Mouse (Mus musculus) frontal cortex, postnatal 36 days (tissue): ENCODE data around the gene Dnase1l3.

Source experiments
- DNase-seq, 2 experiments: peaks; one replicate each; pipeline ENCODE4 v3.0.0; 2022; ENCODE audit warnings: low spot score in 2 of 2

Gene Dnase1l3

GRCm38 (mm10) chr14:7937052-7937630 is 57.2 kb downstream of the Dnase1l3 start:
- DNase-seq = peak in 1 of 2 experiments; percentile 48

- no peak for DNase-seq
Measured at GRCm38 (mm10) chr14:7934166-7934565, 60.2 kb downstream of the Dnase1l3 start.

- DNase-seq = no peak
Measured at GRCm38 (mm10) chr14:7932151-7932550, 62.2 kb downstream of the Dnase1l3 start.

GRCm38 (mm10) chr14:7929029-7929428 is 65.3 kb downstream of the Dnase1l3 start:
- no peak for DNase-seq

DNA sequence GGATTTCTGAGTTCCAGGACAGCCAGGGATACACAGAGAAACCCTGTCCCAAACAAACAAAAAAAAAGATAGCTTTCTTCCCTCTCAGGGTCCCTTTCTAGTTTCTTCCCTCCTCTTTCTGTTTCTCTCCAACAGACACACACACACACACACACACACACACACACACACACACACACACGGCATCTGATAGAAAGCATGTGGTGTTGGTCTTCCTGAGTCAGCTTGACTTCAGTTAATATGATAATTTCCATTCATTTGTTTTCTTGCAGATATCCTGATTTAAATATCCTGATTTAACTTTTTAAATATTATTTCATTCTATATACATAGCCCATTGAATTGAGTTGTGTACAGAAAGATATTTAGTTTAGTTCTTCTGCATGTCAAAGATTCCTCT is 66.0 kb downstream of the Dnase1l3 start:
- no peak for DNase-seq

DNA sequence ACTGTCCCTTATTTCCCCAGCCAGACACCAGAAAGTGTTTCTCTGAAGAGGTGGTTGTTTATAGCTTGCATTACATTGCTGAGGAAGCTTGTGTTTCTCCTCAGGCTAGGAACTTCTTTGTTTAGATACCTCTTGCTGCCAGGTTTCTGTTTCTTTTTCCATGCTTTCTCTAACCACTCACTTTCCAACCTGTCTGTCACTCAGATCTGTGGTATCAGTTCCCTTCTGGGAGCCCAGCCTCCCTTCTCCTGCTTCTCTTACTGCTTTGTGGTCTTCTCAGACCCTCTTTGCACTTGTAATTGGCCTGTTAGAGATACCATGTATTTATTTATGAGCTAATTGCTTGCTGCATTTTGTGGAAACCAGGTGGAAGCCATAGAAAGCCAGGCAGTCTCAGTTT is 70.7 kb downstream of the Dnase1l3 start:
- no peak for DNase-seq

GRCm38 (mm10) chr14:7921459-7921858 is 72.9 kb downstream of the Dnase1l3 start:
- no peak for DNase-seq

DNA sequence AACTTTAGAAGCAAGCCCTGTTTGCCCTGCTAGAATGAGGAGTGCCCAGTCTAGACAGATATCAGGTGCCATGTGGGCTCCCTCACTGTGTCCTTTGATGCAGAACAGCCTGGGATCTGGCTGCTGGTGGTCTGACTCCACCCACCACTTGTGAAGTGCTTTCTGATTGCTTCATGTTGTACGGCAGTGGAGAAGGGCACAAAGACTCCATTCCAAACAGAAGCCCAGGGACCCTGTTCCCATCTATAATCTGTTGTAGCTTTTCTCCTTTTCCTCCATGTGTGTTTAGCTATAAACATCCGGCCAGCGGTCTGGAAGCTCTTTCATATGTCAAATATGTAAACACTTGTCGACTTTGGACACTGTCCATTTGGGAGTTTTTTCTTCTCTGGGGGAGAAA is 74.5 kb downstream of the Dnase1l3 start:
- DNase-seq = no peak

GRCm38 (mm10) chr14:7919309-7919708 is 75.1 kb downstream of the Dnase1l3 start:
- DNase-seq = no peak

GRCm38 (mm10) chr14:7918150-7918991 is 76.0 kb downstream of the Dnase1l3 start:
- DNase-seq = no peak
